ENCODE assay signal across 26 mouse cellular contexts in genomic region chr16:22080125-22080710, GRCm38 (mm10).
"Had no signal": no experiment of that assay in that cellular context is flagged by ENCODE, and none has a peak within 500 bp of the region (broad histone marks: within the 10 kb centered on the region; RNA-seq: fewer than 3 reads in every experiment).

No protein-coding gene starts in this region.

- H3K9ac ChIP-seq: heart, embryonic 12.5 days; hindbrain, embryonic 12.5 days; hindbrain, embryonic 14.5 days; intestine, embryonic 15.5 days; kidney, embryonic 15.5 days; liver, embryonic 13.5 days; liver, embryonic 15.5 days had no signal

- DNase-seq: gastrocnemius, postnatal 14 days; heart, adult 18-20 months; heart, postnatal 10 days; heart, postnatal 4 days; kidney, adult 18-20 months; kidney, adult 8-10 months; kidney, postnatal 14 days; kidney, postnatal 36 days; layer of hippocampus, adult 9-11 months; layer of hippocampus, postnatal 36 days; left cerebral cortex, postnatal 4 days; liver; liver, embryonic 13.5 days had no signal

- H3K4me1 ChIP-seq: intestine, embryonic 15.5 days; kidney, embryonic 15.5 days; liver, embryonic 13.5 days; liver, embryonic 15.5 days had no signal

- H3K27ac ChIP-seq: heart, embryonic 10.5 days; hindbrain, embryonic 10.5 days; hindbrain, embryonic 12.5 days; hindbrain, embryonic 14.5 days; intestine, embryonic 15.5 days; kidney, embryonic 15.5 days; kidney, postnatal 0 days; liver, embryonic 13.5 days; liver, embryonic 15.5 days had no signal

- H3K36me3 ChIP-seq: liver, embryonic 15.5 days had no signal

- H3K4me3 ChIP-seq: heart, embryonic 10.5 days; heart, embryonic 12.5 days; hindbrain, embryonic 10.5 days; hindbrain, embryonic 12.5 days; intestine, embryonic 15.5 days; kidney, embryonic 15.5 days; liver, embryonic 13.5 days; liver, embryonic 15.5 days had no signal

- ATAC-seq: hindbrain, embryonic 16.5 days; inflammation-experienced regulatory T-cells, adult 6 months; intestine, embryonic 15.5 days; intestine, postnatal 0 days had no signal

- H3K9me3 ChIP-seq: heart, embryonic 10.5 days; heart, embryonic 12.5 days; hindbrain, embryonic 10.5 days; hindbrain, embryonic 12.5 days; intestine, embryonic 15.5 days; kidney, embryonic 15.5 days; liver, embryonic 13.5 days; liver, embryonic 15.5 days had no signal

- H3K27me3 ChIP-seq: heart, embryonic 12.5 days; hindbrain, embryonic 12.5 days; intestine, embryonic 15.5 days; kidney, embryonic 15.5 days; liver, embryonic 13.5 days; liver, embryonic 15.5 days had no signal

- H3K4me2 ChIP-seq: heart, embryonic 12.5 days; hindbrain, embryonic 12.5 days; hindbrain, embryonic 14.5 days; intestine, embryonic 15.5 days; kidney, embryonic 15.5 days; liver, embryonic 11.5 days; liver, embryonic 13.5 days; liver, embryonic 15.5 days had no signal
